Mouse (Mus musculus) inflammation-experienced regulatory T-cells, adult 6 months (primary cell): ENCODE measurements at regions not wholly inside any gene's neighbourhood (a gene's known extent, or its start where the extent isn't known, plus 50 kb on each side); places are given as distances from the start of the nearest gene placed in this dataset.

Experiments
- ATAC-seq: one replicate; pipeline ENCODE4 v1.8.0; 2017

GRCm38 (mm10) chr8:10821901-10822300 is 186.4 kb downstream of the Irs2 start:
- no peak for ATAC-seq

- ATAC-seq: no peak
Measured at GRCm38 (mm10) chr8:10814499-10814898, 193.8 kb downstream of the Irs2 start.

GRCm38 (mm10) chr8:10812060-10812670 is 196.1 kb downstream of the Irs2 start:
- no peak for ATAC-seq

- no peak for ATAC-seq
Measured at GRCm38 (mm10) chr8:10807040-10807439, 201.2 kb downstream of the Irs2 start.

- ATAC-seq: no peak
Measured at GRCm38 (mm10) chr8:10805405-10806151, 202.7 kb downstream of the Irs2 start.

- ATAC-seq: no peak
Measured at GRCm38 (mm10) chr8:10804974-10805373, 203.3 kb downstream of the Irs2 start.

GRCm38 (mm10) chr8:10802003-10802402 is 206.3 kb downstream of the Irs2 start:
- no peak for ATAC-seq

- no peak for ATAC-seq
Measured at GRCm38 (mm10) chr8:10801580-10801979, 206.7 kb downstream of the Irs2 start.

GRCm38 (mm10) chr8:10798444-10798843 is 209.8 kb downstream of the Irs2 start:
- no peak for ATAC-seq

GRCm38 (mm10) chr8:10794367-10795189 is 213.7 kb downstream of the Irs2 start:
- ATAC-seq: no peak

GRCm38 (mm10) chr8:10793670-10794366 is 214.4 kb downstream of the Irs2 start:
- ATAC-seq: no peak

- ATAC-seq: no peak
Measured at GRCm38 (mm10) chr8:10788496-10789200, 219.6 kb downstream of the Irs2 start.

GRCm38 (mm10) chr8:10785801-10786200 is 222.5 kb downstream of the Irs2 start:
- no peak for ATAC-seq

- ATAC-seq: no peak
Measured at GRCm38 (mm10) chr8:10785311-10785710, 222.9 kb downstream of the Irs2 start.

- ATAC-seq: no peak
Measured at GRCm38 (mm10) chr8:10784481-10784880, 223.8 kb downstream of the Irs2 start.

- ATAC-seq: no peak
Measured at GRCm38 (mm10) chr8:10781860-10782259, 226.4 kb downstream of the Irs2 start.

- no peak for ATAC-seq
Measured at GRCm38 (mm10) chr8:10779636-10780035, 228.6 kb downstream of the Irs2 start.

GRCm38 (mm10) chr8:10775202-10776010 is 232.9 kb downstream of the Irs2 start:
- ATAC-seq: no peak

- no peak for ATAC-seq
Measured at GRCm38 (mm10) chr8:10774778-10775177, 233.5 kb downstream of the Irs2 start.

GRCm38 (mm10) chr8:10768181-10768580 is 240.1 kb downstream of the Irs2 start:
- no peak for ATAC-seq

- ATAC-seq: no peak
Measured at GRCm38 (mm10) chr8:10763907-10764306, 244.4 kb downstream of the Irs2 start.
